Mouse (Mus musculus) embryonic facial prominence, embryonic 10.5 days (tissue): ENCODE results near the gene Gapvd1. TPM values are rescaled to one million over a fixed set of nuclear protein-coding genes. Genes with fewer than 3 reads are reported as not detected.

Experiments used
- DNase-seq: peaks from one replicate; pipeline ENCODE4 v3.0.0-alpha.2; 2017; ENCODE audit warnings: low spot score
- H3K27ac ChIP-seq: fragments of 300-500 bp; sonication (generic); replicated peaks from 2 replicates; pipeline ENCODE4 v1.5.1; 2016; ENCODE audit warnings: mild to moderate bottlenecking
- H3K27me3 ChIP-seq: fragments of 300-500 bp; sonication (generic); replicated peaks from 2 replicates; pipeline ENCODE4 v1.6.1; 2016; ENCODE audit warnings: low read depth, mild to moderate bottlenecking; ENCODE audit not compliant: poor library complexity, severe bottlenecking
- H3K36me3 ChIP-seq: fragments of 300-500 bp; sonication (generic); replicated peaks from 2 replicates; pipeline ENCODE4 v1.6.1; 2016; ENCODE audit warnings: mild to moderate bottlenecking, moderate library complexity
- H3K4me1 ChIP-seq: fragments of 300-500 bp; sonication (generic); 2 replicates; pipeline ENCODE4 v1.6.1; 2016
- H3K4me3 ChIP-seq: fragments of 300-500 bp; sonication (generic); 2 replicates; pipeline ENCODE4 v1.5.1; 2016; ENCODE audit warnings: mild to moderate bottlenecking, moderate library complexity
- H3K9me3 ChIP-seq: fragments of 300-500 bp; sonication (generic); 2 replicates; pipeline ENCODE4 v1.6.1; 2016; ENCODE audit warnings: mild to moderate bottlenecking
- WGBS: fragments of 180-500 bp; shearing (Covaris S2); methylation state at CpG from one replicate; pipeline ENCODE4 v1.1.7; 2016; 5-methylcytosine and 5-hydroxymethylcytosine counted together
- polyA plus RNA-seq: library from polyadenylated mRNA; unstranded; fragments of >200 nt; fragmentation: Nextera tagmentation; extraction: Ambion mirVana; gene quantifications from 2 replicates; pipeline ENCODE4 v1.2.1, GENCODE M21; 2016

The Gapvd1 gene
- polyA plus RNA-seq, 1 experiment from 2014 or later: 80.6 TPM

DNA sequence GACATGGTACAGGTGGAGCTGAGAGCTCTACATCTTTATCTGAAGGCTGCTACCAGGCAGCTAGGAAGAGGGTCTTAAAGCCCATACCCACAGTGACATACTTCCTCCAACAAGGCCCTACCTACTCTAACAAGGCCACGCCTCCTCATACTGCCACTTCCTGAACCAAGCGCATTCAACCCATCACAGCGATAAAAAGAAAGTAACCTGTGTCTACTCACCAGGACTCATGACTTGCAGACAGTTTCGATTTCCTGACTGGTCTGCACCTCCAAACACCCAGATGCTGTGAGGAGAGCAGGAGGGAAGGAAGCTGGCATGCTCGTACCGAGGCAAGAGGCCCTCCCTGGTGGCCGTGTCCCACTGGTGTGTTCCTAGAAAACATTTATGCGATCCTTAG, 35.2 kb upstream of the Gapvd1 start:
- peaks cover 72% of the 10 kb centered on the region for H3K36me3 ChIP-seq
- WGBS: 95% methylated on average over 8 of the region's 8 CpGs
- no peaks in the 10 kb centered on the region for H3K9me3 ChIP-seq
- no peaks in the 10 kb centered on the region for H3K4me1 ChIP-seq
- H3K4me3 ChIP-seq: no peak overlapping the region
- H3K27ac ChIP-seq: no peak overlapping the region
- DNase-seq: no peak
- H3K27me3 ChIP-seq: no peaks in the 10 kb centered on the region

DNA sequence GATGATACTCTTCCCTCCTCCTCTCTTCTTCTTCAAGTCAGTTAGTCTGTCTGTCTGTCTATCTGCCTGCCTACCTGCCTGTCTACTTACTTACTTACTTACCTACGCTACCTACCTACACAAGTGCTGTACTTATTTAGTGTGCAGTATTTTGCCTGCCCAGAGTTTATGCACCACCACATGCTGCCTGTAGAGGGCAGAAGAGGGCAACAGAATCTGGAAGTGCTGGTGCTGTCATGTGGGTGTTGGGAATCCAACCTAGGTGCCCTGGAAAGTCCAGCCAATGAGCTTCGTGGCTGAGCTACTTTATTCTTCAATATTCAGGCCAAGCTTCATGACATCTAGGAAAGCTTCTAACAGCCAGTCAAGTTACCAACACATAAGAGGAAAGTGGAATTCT, 29.1 kb upstream of the Gapvd1 start:
- Histone ChIP-seq H3K27ac (no peak overlapping the region), H3K4me3 (no peak overlapping the region), H3K36me3 (peaks cover 92% of the 10 kb centered on the region), H3K9me3 (no peaks in the 10 kb centered on the region), H3K27me3 (no peaks in the 10 kb centered on the region), H3K4me1 (no peaks in the 10 kb centered on the region)
- peak; percentile 50 for DNase-seq
- whole genome bisulfite sequencing: 81% methylated on average over 2 of the region's 2 CpGs

DNA sequence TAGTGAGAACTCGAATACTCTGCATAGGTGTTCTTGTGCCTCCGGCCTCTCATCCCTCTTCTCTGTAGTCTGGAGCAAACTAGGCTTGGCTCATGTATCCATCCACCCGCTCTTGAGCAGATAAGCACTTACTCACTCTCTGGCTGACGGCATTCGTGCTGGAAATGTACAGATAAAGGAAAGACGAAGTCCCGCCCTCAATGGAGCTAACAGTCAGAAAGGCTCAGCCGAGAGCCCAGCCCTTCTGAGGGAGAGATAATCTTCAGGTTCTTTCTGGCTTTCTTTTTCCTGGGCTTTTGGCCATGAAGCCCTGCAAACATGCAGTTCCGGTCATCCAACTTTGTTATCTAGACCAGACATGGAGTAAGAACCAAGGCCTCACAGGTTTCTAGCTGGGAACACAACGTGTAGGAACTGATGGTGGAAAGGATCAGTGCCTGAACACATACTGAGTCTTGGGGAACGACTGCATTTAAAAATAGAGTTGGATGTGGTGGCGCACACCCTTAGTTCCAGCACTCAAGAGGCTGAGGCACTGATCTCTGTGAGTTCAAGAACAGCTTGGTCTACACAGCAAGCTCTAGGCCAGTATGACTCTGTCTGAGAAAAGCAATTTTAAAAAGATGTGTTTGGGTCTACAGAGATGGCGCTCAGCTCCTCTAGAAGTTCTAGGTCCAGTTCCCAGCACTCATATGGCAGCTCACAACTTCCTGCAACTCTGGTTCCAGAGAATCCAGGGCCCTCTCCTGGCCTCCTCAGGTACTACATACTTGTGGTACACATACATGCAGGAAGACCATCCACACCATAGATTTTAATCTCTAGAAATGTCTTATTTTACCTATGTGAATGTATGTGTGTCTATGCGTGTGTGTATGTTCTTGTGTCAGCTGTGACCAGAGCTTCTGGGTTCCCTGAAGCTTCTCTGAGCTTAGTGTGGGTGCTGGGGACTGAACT, 28.3 kb upstream of the Gapvd1 start:
- no peaks in the 10 kb centered on the region for H3K4me1 ChIP-seq
- H3K36me3 ChIP-seq: peaks cover 92% of the 10 kb centered on the region
- H3K9me3 ChIP-seq: no peaks in the 10 kb centered on the region
- no peak overlapping the region for H3K4me3 ChIP-seq
- no peak for DNase-seq
- H3K27me3 ChIP-seq: no peaks in the 10 kb centered on the region
- no peak overlapping the region for H3K27ac ChIP-seq
- WGBS: 93% methylated on average over 14 of the region's 14 CpGs

DNA sequence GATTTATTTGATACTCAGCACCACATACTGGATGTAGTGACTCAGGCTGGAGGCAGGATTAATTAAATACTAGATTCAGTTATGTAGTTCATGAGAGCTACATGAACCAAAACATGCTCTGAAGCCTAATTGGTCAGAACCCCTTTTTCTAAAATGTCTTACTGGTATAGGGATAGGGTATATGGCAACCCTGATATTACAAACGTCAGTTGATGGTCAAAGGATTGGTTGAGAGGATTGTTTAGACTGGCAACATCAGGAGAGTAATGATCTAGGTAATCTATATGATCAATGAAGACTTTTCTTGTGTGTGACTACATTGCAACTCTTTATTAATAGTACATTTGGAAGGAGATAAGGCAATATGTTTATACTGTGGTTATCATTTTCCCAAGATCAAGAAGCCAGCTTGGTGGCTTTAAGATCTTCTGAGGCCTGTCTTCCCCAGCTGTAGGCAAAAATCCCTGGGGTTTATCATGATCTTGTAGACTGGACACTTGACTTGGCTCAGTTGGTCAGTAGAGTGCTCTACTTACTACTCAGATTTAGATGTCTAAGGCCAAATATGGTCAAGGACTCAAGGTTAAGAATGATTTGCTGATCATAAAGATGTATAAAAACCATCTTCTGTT, 22.3 kb upstream of the Gapvd1 start:
- DNase-seq: no peak
- WGBS: 77% methylated on average over 1 of the region's 1 CpGs
- Histone ChIP-seq H3K36me3 (peaks cover 95% of the 10 kb centered on the region), H3K4me1 (peaks cover 40% of the 10 kb centered on the region), H3K27ac (no peak overlapping the region), H3K4me3 (peak overlapping the region; percentile 79), H3K27me3 (no peaks in the 10 kb centered on the region), H3K9me3 (no peaks in the 10 kb centered on the region)

DNA sequence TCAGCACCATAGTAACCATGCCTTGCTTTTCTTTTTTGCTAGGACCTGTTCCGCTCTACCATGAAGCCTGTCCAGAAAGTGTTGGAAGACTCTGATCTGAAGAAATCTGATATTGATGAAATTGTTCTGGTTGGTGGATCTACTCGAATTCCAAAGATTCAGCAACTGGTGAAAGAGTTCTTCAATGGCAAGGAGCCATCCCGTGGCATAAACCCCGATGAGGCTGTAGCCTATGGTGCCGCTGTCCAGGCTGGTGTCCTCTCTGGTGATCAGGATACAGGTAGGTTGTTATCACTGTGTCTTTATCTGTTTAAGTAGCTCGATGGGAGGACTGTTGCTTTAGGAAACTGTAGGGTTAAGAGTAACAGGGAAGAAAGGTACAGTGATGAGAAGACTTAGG, 19.5 kb upstream of the Gapvd1 start:
- no peak for DNase-seq
- Histone ChIP-seq H3K4me3 (peak overlapping the region; percentile 79), H3K27ac (no peak overlapping the region), H3K9me3 (no peaks in the 10 kb centered on the region), H3K4me1 (peaks cover 46% of the 10 kb centered on the region), H3K27me3 (no peaks in the 10 kb centered on the region), H3K36me3 (peaks cover 73% of the 10 kb centered on the region)
- 90% methylated on average over 6 of the region's 6 CpGs for WGBS

DNA sequence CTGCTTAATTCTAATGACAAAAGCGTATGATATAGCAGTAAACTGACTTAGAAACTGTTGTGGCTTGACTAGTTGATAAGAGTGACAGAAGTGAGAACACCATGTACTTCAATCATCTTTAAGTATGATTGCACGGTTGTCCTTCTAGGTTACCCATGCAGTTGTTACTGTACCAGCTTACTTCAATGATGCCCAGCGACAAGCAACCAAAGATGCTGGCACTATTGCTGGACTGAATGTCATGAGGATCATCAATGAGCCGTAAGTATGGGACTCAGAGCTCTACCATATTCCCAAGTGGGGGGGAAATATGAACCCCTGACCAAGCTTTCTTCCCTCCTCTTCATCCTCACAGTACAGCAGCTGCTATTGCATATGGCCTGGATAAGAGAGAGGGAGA, 18.6 kb upstream of the Gapvd1 start:
- DNase-seq: no peak
- no peaks in the 10 kb centered on the region for H3K27me3 ChIP-seq
- WGBS: 91% methylated on average over 4 of the region's 4 CpGs
- no peak overlapping the region for H3K27ac ChIP-seq
- peaks cover 65% of the 10 kb centered on the region for H3K36me3 ChIP-seq
- H3K4me1 ChIP-seq: peaks cover 46% of the 10 kb centered on the region
- peak overlapping the region; percentile 79 for H3K4me3 ChIP-seq
- no peaks in the 10 kb centered on the region for H3K9me3 ChIP-seq

DNA sequence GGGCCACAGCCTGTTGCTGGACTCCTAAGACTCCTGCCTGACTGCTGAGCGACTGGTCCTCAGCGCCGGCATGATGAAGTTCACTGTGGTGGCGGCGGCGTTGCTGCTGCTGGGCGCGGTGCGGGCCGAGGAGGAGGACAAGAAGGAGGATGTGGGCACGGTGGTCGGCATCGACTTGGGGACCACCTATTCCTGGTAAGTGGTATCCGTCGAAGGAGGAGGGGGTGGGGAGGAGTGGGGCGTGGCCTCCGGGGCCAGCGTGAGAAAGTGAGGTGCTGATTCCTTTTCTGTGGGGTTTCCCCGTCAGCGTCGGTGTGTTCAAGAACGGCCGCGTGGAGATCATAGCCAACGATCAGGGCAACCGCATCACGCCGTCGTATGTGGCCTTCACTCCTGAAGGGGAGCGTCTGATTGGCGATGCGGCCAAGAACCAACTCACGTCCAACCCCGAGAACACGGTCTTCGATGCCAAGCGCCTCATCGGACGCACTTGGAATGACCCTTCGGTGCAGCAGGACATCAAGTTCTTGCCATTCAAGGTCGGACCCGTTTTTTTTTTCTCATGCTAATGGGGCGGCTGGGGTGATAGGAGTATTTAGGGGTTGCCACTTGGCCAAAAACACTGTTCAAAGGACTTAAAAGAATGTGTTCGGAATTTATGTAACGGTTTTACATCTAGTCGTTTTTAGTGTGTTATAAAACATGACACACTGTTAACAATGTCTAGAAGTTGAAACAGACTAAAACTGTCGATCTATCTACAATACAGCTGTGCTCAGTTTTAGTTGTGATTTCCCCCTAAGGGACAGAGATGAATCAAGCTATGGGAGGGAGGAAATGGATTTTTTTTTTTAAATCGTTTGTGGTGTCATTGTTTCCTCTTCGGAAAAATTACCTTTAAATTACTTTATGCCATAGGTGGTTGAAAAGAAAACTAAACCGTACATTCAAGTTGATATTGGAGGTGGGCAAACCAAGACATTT, 17.5 kb upstream of the Gapvd1 start:
- H3K36me3 ChIP-seq: peaks cover 53% of the 10 kb centered on the region
- 5% methylated on average over 50 of the region's 50 CpGs for WGBS
- no peaks in the 10 kb centered on the region for H3K9me3 ChIP-seq
- no peaks in the 10 kb centered on the region for H3K27me3 ChIP-seq
- DNase-seq: no peak
- H3K4me3 ChIP-seq: peak overlapping the region; percentile 79
- H3K27ac ChIP-seq: peak overlapping the region; percentile 97
- peaks cover 46% of the 10 kb centered on the region for H3K4me1 ChIP-seq

DNA sequence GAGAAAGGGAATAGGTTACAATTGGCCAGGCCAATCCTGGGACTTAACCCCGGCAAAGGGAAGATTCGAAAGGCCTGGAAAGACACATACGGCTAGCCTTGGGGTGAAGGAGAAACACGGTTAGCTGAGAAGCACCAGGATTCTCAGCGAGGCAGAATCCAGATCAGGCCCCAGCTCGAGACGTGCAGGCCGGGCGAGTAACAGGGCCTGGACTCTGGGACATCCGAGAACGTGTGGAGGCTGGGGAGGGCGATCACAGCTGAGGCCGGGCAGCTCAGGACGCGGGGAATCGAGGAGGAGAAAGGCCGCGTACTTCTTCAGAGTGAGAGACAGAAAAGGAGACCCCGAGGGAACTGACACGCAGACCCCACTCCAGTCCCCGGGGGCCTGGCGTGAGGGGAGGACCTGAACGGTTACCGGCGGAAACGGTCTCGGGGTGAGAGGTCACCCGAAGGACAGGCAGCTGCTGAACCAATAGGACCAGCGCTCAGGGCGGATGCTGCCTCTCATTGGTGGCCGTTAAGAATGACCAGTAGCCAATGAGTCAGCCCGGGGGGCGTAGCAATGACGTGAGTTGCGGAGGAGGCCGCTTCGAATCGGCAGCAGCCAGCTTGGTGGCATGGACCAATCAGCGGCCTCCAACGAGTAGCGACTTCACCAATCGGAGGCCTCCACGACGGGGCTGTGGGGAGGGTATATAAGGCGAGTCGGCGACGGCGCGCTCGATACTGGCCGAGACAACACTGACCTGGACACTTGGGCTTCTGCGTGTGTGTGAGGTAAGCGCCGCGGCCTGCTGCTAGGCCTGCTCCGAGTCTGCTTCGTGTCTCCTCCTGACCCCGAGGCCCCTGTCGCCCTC, 16.6 kb upstream of the Gapvd1 start, which contains the start of gene Hspa5:
Hspa5 (plus strand) TSS at position 603 of the 859 bp plus-strand sequence.
- DNase-seq: peak; percentile 100
- under 1% methylated on average over 60 of the region's 60 CpGs for WGBS
- H3K4me1 ChIP-seq: peaks cover 43% of the 10 kb centered on the region
- peaks cover 44% of the 10 kb centered on the region for H3K36me3 ChIP-seq
- peak within 1 kb of the TSS; percentile 97 for H3K27ac ChIP-seq
- no peaks in the 10 kb centered on the region for H3K27me3 ChIP-seq
- peak within 1 kb of the TSS; percentile 79 for H3K4me3 ChIP-seq
- H3K9me3 ChIP-seq: peaks cover 4% of the 10 kb centered on the region; the same call in 1 of the 2 replicates

DNA sequence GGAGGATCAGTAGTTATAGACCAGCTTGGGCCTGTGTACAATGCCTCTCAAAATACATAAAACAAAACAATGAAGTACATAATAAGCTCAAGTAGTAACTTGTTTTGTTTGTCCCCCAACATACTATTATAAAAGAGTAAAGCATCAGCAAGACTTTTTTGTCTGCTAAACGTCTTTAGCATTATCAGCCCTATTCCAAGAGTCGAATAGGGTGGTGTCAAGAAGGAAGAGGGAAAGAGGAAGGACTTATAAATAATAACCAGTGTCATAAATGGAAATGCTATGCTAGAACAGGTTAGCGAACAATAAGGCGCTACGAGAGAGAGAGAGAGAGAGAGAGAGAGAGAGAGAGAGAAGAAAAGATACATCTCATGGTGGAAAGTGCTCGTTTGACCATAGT, 15.9 kb upstream of the Gapvd1 start:
- Histone ChIP-seq H3K4me3 (peak overlapping the region; percentile 79), H3K4me1 (peaks cover 36% of the 10 kb centered on the region), H3K27me3 (no peaks in the 10 kb centered on the region), H3K9me3 (peaks cover 4% of the 10 kb centered on the region; the same call in 1 of the 2 replicates), H3K36me3 (peaks cover 38% of the 10 kb centered on the region), H3K27ac (peak overlapping the region; percentile 97)
- no peak for DNase-seq
- WGBS: 6% methylated on average over 6 of the region's 6 CpGs

DNA sequence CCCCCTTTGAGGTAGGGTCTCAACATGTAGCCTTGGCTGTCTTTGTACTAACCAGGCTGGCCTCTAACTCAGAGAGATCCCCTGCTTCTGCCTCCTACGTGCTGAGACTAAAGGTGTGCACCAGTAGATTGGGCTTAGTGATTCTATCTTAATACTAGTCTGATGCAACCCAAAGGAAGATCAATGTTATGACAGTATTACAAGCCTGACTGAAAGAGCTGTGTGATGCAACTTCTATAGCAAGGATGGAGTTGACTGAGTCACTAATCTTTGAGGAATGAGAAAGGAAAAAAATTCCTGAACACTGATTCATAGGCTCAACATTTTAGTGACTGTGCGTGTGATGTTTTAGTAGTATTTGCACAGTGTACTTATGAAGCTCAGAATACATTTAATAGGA, 15.0 kb upstream of the Gapvd1 start:
- Histone ChIP-seq H3K27ac (no peak overlapping the region), H3K4me1 (peaks cover 27% of the 10 kb centered on the region), H3K36me3 (peaks cover 29% of the 10 kb centered on the region), H3K9me3 (peaks cover 4% of the 10 kb centered on the region; the same call in 1 of the 2 replicates), H3K27me3 (no peaks in the 10 kb centered on the region), H3K4me3 (peak overlapping the region; percentile 79)
- WGBS: 93% methylated on average over 2 of the region's 2 CpGs
- DNase-seq: no peak

DNA sequence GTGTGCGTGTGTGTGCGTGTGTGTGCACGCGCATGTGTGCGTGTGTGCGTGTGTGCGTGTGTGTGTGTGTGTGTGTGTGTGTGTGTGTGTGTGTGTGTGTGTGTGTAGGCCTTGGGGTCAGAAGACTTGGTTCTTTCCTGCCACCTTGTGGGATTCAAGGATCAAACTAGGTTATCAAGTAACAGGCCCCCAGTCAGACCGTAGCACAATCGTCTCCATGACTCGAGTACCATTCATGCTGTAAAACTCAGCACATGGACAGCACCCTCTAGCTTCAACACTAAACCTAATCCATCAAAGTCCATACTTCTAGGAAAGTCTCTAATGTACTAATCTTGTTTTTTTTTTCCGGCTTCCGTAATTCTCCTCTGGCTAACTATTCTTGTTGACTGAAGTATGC, 9.8 kb upstream of the Gapvd1 start:
- no peak overlapping the region for H3K4me3 ChIP-seq
- H3K4me1 ChIP-seq: no peaks in the 10 kb centered on the region
- H3K36me3 ChIP-seq: no peaks in the 10 kb centered on the region; the same call in 1 of the 2 replicates
- peaks cover 4% of the 10 kb centered on the region; the same call in 1 of the 2 replicates for H3K9me3 ChIP-seq
- no peaks in the 10 kb centered on the region for H3K27me3 ChIP-seq
- 72% methylated on average over 12 of the region's 12 CpGs for WGBS
- H3K27ac ChIP-seq: no peak overlapping the region
- DNase-seq: no peak
